Mouse (Mus musculus): ENCODE results near the gene Tra2a. TPM values are rescaled to one million over a fixed set of nuclear protein-coding genes. Genes with fewer than 3 reads are reported as not detected.
A peak's percentile ranks its signal among the peaks of the same experiment; 100 is the strongest.

Tra2a gene
- total and polyA plus RNA-seq, 3 experiments = 55.4 to 120 (median 103) TPM

- TF ChIP-seq ETS1 (conservative IDR thresholded peaks at IDR 0.05; ENCODE audit: low read depth, low read length) (peak; percentile 69), SIN3A (IDR thresholded peaks at IDR 0.05; ENCODE audit: low read length) (no peak; the same call in 1 of the 2 replicates), USF1 (IDR thresholded peaks at IDR 0.05; ENCODE audit: low read depth, low read length) (peak; percentile 57), POLR2A (IDR thresholded peaks at IDR 0.05; ENCODE audit: low read depth, low read length) (peak; percentile 53), MXI1 (IDR thresholded peaks at IDR 0.05; ENCODE audit: low read depth, low read length) (no peak; the same call in none of the 2 replicates), TCF12 (IDR thresholded peaks at IDR 0.05; ENCODE audit: low read depth, low read length) (peak; percentile 40), MYC (IDR thresholded peaks at IDR 0.05; ENCODE audit: low read depth, low read length) (peak; percentile 48; the same call in 1 of the 2 replicates), JUN (IDR thresholded peaks at IDR 0.05; ENCODE audit: insufficient read depth, low read depth, low read length) (no peak), BHLHE40 (IDR thresholded peaks at IDR 0.05; ENCODE audit: low read depth, low read length) (peak; percentile 97), ZMIZ1 (IDR thresholded peaks at IDR 0.05; ENCODE audit: low read depth, low read length) (0 out of 2 replicates have a peak, but pooled peaks have one; percentile 27), E2F4 (IDR thresholded peaks at IDR 0.05; ENCODE audit: insufficient replicate concordance, low read depth, low read length) (no peak), EP300 (IDR thresholded peaks at IDR 0.05; ENCODE audit: low read length) (peak; percentile 55; the same call in 1 of the 2 replicates), UBTF (IDR thresholded peaks at IDR 0.05; ENCODE audit: low read depth, low read length) (peak; percentile 85; the same call in 1 of the 2 replicates), KAT2A (IDR thresholded peaks at IDR 0.05; ENCODE audit: insufficient replicate concordance, low read length) (no peak), MAZ (IDR thresholded peaks at IDR 0.05; ENCODE audit: low read depth, low read length) (peak; percentile 84), CHD2 (IDR thresholded peaks at IDR 0.05; ENCODE audit: low read length) (peak; percentile 82), ZNF384 (IDR thresholded peaks at IDR 0.05; ENCODE audit: low read depth, low read length) (peak; percentile 95), PAX5 (IDR thresholded peaks at IDR 0.05; ENCODE audit: low read length) (no peak), ELF1 (IDR thresholded peaks at IDR 0.05; ENCODE audit: low read depth, low read length) (no peak; the same call in 1 of the 2 replicates), USF2 (conservative IDR thresholded peaks at IDR 0.05; ENCODE audit: low read depth, low read length) (no peak), HCFC1 (IDR thresholded peaks at IDR 0.05; ENCODE audit: low read depth, low read length) (no peak; the same call in none of the 2 replicates), ZC3H11A (IDR thresholded peaks at IDR 0.05; ENCODE audit: low read depth, low read length) (no peak), TBP (conservative IDR thresholded peaks at IDR 0.05; ENCODE audit: low read depth, low read length) (no peak; the same call in 1 of the 2 replicates), MAFK (IDR thresholded peaks at IDR 0.05; ENCODE audit: insufficient replicate concordance, low read length) (no peak), CHD1 (IDR thresholded peaks at IDR 0.05; ENCODE audit: low read depth, low read length) (no peak; the same call in 1 of the 2 replicates), GABPA (IDR thresholded peaks at IDR 0.05; ENCODE audit: insufficient replicate concordance, low read depth, low read length) (no peak), POLR2AphosphoS2 (IDR thresholded peaks at IDR 0.05; ENCODE audit: low read depth, low read length) (no peak), MAX (IDR thresholded peaks at IDR 0.05; ENCODE audit: low read length) (peak; percentile 88; the same call in 1 of the 2 replicates), IRF4 (IDR thresholded peaks at IDR 0.05; ENCODE audit: low read depth, low read length) (peak; percentile 65), MEF2A (IDR thresholded peaks at IDR 0.05; ENCODE audit: borderline replicate concordance, low read depth, low read length) (0 out of 2 replicates have a peak, but pooled peaks have one; percentile 31), RCOR1 (conservative IDR thresholded peaks at IDR 0.05; ENCODE audit: low read depth, low read length) (no peak; the same call in 1 of the 2 replicates), CTCF (conservative IDR thresholded peaks at IDR 0.05 in 1 of 2, IDR thresholded peaks at IDR 0.05 in 1 of 2; ENCODE audit: low read depth in 2 of 2, low read length in 2 of 2) (no peak), ZKSCAN1 (IDR thresholded peaks at IDR 0.05; ENCODE audit: borderline replicate concordance, low read depth, low read length) (no peak), RAD21 (IDR thresholded peaks at IDR 0.05; ENCODE audit: low read depth, low read length) (no peak), SMC3 (IDR thresholded peaks at IDR 0.05; ENCODE audit: low read depth, low read length) (no peak), NELFE (IDR thresholded peaks at IDR 0.05; ENCODE audit: low read depth, low read length) (peak; percentile 43; the same call in 1 of the 2 replicates), NRF1 (IDR thresholded peaks at IDR 0.05; ENCODE audit: low read depth, low read length) (peak; percentile 52; the same call in 1 of the 2 replicates), JUND (conservative IDR thresholded peaks at IDR 0.05; ENCODE audit: low read depth, low read length) (no peak)
- DNase-seq (ENCODE audit: extremely low read depth) = peak; percentile 92
- peaks cover 6 to 30% of the 10 kb centered on the region in 2 experiments for H3K4me1 ChIP-seq (ENCODE audit: control insufficient read depth in 1 of 2, insufficient read depth in 2 of 2)
- dilution Hi-C loops (cut with MboI; ENCODE audit: extremely low pct_ligation_motif_present, extremely low pct_unique_long_range_greater_than_20kb, low sequenced_read_pairs) (no loop called here), in situ Hi-C loops (cut with MboI; ENCODE audit: low pct_ligation_motif_present, low pct_unique_long_range_greater_than_20kb, low sequenced_read_pairs) (no loop called here)
- H3K27ac ChIP-seq (ENCODE audit: insufficient read depth, low read depth) = peak within 1 kb of the TSS; percentile 67
- H3K9ac ChIP-seq (ENCODE audit: insufficient read depth, low read depth) = peak within 1 kb of the TSS; percentile 94
- H3K4me2 ChIP-seq (ENCODE audit: insufficient read depth, low read depth, poor library complexity, severe bottlenecking) = peak within 1 kb of the TSS; percentile 92
- H3K27me3 ChIP-seq (replicated peaks) = peaks cover 4% of the 10 kb centered on the region
- no peaks in the 10 kb centered on the region for H3K36me3 ChIP-seq (replicated peaks in 1 of 2; ENCODE audit: control insufficient read depth in 1 of 2, insufficient read depth in 1 of 2, low read length in 1 of 2)
- no peaks in the 10 kb centered on the region for H3K9me3 ChIP-seq (replicated peaks; ENCODE audit: low read length)
- peaks cover 27% of the 10 kb centered on the region for H3K79me2 ChIP-seq (replicated peaks; ENCODE audit: control insufficient read depth, extremely low read depth, insufficient read depth, poor library complexity, severe bottlenecking)
- H3K4me3 ChIP-seq (replicated peaks in 1 of 3; ENCODE audit: low read depth in 2 of 3, low read length in 2 of 3, poor library complexity in 1 of 3) = peak within 1 kb of the TSS; percentile 81 to 96 (median 83)
Observed at GRCm38 (mm10) chr6:49214928-49215747, 48.7 kb downstream of the Tra2a start, which contains the start of gene Igf2bp3. Igf2bp3 (minus strand) TSS chr6:49214957.
